Mouse (Mus musculus): ENCODE data around the gene Prr22. TPM values are rescaled to one million over a fixed set of nuclear protein-coding genes. Genes with fewer than 3 reads are reported as not detected.
A peak's percentile ranks its signal among the peaks of the same experiment; 100 is the strongest.

The Prr22 gene
- total RNA-seq (2015; ENCODE audit: low replicate concordance) (not detected in 2 replicates), total RNA-seq (2017; ENCODE audit: low replicate concordance) (not detected in 2 replicates)

DNA sequence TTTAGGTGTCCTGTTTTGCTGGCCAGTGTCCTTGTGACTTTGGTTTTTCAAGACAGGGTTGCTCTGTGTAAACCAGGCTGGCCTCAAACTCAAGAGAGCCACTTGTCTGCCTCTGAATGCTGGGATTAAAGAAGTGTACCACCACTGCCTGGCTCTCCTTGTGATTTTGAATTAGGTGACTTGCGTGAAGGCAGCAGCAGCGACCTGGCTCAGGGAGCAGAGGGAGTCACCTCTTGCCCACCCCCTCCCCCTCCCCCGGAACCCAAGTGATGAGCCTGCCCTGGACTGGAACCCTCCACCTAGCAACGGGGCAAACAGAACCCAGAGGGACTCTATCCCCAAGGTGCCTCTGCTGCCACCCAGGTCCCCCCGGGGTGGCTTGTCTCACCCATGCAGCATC, at the start of gene Prr22:
TSS of gene Prr22 (plus strand) at position 301 of the 400 bp plus-strand sequence.
- ATAC-seq (replicated peaks; ENCODE audit: low FRiP score, poor library complexity, severe bottlenecking), result no peak

DNA sequence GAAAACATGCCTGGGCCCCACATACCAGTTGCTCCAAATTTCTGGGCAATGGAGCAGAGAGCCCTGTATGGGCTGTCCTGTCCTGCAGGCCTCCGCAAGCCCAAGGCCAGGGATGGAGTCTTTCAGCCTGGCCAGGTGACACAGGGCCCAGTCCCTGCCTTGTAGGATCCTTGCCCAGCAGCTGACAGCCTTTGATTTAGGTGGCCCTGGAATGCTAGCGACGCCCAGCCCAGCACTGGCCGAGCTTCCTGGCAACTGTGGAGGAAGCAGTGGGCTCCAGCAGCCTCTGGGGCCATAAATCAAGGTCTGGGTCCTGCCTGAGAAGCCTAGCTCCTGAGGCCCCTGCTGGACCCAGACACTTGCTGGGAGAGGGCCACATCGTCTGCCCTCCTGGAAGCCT, 47.6 kb upstream of the Prr22 start:
- no peak for ATAC-seq (replicated peaks; ENCODE audit: low FRiP score, poor library complexity, severe bottlenecking)

DNA sequence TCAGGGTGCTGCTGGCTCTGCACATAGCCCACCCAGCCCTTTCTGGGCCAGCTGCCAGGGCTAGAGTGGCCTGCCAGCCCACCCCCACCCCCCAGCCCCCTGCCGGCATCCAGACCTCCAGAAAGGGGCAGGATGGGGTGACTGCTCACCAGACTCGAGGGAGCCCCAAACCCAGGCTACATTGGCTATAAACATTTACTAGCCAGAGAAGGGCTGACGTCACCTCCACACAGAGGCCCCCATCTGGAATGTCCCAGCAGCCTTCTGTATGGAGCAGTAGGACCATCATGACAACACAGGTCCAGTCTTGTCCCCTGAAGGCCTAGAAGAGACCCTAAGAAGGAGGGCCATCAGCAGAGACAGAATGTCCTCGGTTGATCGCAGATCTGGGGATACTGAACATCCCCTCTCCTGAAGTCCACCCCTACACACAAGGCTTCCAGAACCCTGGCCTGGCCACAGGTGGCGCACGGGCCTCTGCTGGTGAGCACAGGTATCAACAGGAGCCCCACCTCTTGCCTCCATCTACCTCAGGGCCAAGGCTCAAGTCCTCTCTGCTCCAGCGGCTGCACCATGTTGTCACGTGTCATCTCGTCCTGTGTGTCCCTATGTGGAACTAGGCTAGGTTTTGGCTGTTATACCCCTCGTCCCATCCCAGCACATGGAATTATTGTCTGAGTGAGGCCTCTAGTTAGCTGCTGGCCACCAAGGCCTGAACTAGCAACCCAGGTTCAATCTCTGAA, 46.5 kb upstream of the Prr22 start:
- no peak for ATAC-seq (replicated peaks; ENCODE audit: low FRiP score, poor library complexity, severe bottlenecking)

DNA sequence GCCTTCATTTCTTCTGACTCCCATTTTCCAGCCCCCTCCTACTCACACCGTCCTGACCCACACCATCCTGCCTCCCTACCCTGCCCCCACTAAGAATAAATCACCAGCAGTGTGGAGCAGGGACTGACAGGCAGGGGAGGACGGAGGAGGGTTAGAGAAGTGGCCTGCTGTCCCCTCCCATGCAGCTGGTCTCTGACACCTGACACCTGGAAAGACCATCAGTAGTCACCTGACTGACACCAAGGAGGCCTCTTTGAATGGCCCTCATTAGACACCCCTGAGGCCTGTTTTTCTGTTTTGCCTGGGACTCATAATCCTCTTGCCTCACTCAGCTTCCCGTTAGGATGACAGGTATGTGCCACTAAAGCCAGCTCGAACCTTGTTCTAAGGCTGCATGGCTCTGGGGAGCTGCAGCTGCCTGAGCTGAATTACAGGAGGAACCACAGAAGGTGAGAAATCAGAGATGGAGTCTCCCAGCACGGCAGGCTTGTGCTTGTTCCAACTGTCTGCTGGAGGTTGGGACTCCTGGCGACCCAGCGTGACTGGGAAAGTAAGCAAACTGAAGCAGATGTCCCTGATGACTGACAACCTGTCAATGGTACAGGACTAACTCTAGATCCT, 42.9 kb upstream of the Prr22 start:
- ATAC-seq (replicated peaks; ENCODE audit: low FRiP score, poor library complexity, severe bottlenecking), result no peak

DNA sequence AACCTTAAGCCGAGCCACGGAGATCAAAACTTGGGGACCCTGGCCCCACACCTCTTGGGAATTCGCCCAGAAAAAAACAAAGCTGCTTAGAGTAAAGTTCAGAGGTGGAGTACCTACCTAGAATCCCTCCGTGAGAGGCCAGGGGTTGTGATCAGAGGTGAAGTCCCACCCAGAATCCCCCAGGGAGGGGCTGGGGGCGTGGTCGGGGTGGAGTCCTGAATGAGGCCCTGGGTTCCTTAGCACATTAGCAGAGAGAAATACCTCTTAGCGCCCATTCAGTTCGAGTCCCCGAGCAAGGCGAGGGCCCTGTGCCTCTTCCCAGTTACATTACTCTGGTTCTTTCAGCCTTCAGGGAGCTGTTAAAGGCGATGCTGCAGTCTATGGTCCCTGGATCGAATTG, 42.4 kb upstream of the Prr22 start:
- no peak for ATAC-seq (replicated peaks; ENCODE audit: low FRiP score, poor library complexity, severe bottlenecking)

DNA sequence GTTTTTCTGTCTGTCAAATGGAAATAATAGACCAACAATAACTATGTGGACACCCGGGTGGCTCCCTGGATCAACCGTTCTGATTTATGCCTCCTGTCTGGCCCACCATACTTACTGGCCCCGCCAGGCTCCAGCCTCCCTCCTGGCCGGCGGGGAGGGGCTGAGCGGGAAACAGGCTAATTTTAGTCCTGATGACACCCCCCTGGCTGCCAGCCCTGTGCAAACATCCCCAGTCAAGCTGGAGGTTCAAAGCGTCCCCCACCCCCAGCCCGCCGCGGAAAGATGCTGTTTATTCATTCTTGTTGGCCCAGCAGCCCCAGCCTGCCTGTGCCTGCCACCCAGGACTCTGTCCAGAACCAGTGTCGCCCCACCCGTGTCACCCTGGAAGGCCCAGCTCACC, 41.9 kb upstream of the Prr22 start:
- ATAC-seq (replicated peaks; ENCODE audit: low FRiP score, poor library complexity, severe bottlenecking), result no peak

DNA sequence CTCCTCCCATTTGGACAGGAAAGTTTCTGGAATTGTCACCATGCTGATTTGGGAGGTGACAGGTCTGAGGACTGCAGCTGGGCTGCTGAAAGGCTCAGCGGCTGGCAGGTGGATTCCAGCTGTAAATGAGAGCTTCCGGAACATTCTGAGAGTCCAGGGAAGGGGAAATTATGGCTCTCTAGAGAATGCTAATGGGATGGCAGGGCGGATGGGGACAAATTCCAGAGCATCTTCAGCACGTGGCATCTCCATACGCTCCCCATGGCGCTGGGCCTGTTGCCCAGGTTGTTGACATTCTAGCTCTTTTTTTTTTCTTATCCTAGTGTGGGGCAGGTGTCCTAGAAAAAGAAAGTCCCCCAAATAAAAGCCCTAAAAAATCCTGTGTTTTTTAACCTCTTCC, 40.9 kb upstream of the Prr22 start:
- no peak for ATAC-seq (replicated peaks; ENCODE audit: low FRiP score, poor library complexity, severe bottlenecking)

DNA sequence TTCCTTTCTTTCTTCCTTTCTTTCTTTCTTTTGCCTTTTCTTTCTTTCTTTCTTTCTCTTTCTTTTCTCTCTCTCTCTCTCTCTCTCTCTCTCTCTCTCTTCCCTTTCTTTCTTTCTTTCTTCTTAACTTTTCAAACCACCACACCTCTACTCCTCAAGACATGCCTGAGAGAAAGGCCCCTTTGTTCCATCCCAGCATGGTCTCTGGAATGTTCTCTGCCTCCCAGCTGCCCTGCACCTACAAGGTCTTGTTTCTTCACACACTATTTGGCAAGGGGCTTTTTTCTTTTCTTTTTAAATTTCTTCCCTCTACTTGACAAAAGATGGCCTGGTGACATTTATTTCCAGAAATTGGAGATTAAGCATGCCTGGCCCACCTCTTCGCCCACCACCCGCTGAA, 40.4 kb upstream of the Prr22 start:
- ATAC-seq (replicated peaks; ENCODE audit: low FRiP score, poor library complexity, severe bottlenecking), result no peak

DNA sequence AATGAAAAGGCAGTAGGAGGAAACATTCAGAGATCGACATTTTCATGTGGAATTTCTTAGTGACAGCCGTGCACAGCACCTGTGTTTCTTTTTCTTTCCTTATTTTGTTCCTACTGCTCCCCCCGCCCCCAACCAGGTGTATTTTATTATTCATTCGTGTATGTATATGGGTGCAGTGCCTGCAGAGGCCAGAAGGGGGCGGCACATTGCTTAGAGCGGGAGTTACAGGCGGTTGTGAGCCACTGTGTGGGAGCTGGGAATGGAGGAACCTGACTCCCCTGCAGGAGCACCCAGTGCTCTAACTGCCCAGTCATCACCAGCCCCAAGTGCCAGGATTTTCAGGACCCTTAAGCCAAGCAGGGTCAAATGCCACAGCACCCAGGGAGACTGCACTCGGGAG, 33.5 kb upstream of the Prr22 start:
- peak; percentile 53; the same call in 1 of the 2 replicates for ATAC-seq (replicated peaks; ENCODE audit: low FRiP score, poor library complexity, severe bottlenecking)

DNA sequence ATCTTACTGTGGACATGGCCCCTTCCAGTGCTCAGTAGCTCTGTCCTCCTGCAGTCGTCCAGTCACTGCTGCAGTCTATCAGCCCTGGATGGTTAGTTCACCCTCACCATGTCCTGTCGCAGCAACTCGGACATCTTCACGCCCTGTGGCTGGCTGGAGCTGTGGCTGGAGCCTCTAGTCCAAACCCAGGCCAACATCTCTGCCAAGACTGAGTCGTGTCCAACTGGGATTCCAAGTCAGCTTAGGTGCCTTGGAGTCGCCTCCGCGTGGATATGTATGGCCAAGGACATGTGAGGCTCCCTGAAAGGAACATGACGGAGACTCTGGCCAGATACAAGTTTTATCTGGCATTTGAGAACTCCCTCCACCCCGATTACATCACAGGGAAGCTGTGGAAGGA, 31.8 kb upstream of the Prr22 start:
- no peak for ATAC-seq (replicated peaks; ENCODE audit: low FRiP score, poor library complexity, severe bottlenecking)

DNA sequence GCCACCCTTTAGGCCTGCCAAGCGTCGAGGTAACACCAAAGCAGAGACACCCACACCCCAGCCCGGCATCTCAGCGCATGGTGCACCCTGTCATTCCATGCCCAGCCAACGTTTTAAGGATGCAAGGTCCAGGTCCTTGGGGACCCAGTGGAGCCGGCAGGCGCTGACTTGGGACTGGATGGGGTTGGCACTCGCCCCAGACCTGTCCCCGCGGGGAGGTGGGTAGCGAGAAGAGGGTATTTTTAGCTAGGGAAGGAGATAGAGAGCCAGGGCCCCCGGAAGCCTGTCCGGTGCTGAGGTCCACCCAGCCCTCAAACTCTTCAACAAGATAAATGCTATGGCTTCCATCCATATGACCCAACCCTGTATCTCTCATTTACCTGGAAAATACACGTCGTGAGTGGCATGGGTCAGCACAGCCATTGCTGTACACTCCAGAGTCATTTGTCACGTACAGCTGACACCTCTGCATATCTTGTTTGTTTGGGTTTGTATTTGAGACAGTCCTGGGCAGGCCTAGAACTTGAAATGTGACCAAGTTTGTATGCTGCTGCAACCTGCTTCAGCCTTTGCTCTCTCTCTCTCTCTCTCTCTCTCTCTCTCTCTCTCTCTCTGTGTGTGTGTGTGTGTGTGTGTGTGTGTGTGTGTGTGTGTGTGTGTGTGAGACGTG, 29.8 kb upstream of the Prr22 start:
- ATAC-seq (replicated peaks; ENCODE audit: low FRiP score, poor library complexity, severe bottlenecking), result no peak

DNA sequence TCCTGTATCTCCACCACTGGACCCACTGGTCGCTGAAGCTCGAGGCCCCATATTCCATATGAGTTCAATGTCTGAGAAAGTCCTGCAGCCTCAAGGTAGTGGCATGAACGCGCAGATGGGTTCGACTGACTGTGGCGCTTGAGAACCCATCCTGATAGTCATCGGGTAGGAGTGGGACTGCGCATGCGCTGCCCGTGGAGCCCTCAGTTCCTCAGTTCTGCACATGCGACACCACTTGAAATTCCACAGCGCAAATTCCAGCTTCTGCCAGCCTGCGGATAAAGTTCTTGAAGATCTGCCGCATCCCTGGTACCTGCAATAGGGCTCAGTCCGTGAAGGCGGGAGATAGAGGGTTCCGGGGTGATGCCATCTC, 29.3 kb upstream of the Prr22 start:
- ATAC-seq (replicated peaks; ENCODE audit: low FRiP score, poor library complexity, severe bottlenecking), result no peak

DNA sequence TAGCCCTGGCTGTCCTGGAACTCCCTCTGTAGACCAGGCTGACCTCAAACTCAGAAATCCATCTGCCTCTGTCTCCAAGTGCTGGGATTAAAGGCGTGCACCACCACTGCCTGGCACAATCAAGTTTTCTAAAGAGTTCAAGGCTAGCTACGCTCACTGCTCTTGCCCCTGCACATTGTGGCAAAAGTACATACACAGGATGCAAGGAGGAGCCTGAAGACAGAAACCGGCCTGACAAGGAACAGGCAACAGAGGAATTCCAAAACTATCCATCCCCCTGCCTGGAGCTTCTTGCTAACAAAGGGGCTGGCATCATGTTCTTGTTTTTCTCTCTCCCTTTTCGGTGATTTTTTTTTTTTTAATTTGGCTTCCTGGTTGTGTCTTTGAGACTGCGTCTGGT, 25.9 kb upstream of the Prr22 start:
- no peak for ATAC-seq (replicated peaks; ENCODE audit: low FRiP score, poor library complexity, severe bottlenecking)

DNA sequence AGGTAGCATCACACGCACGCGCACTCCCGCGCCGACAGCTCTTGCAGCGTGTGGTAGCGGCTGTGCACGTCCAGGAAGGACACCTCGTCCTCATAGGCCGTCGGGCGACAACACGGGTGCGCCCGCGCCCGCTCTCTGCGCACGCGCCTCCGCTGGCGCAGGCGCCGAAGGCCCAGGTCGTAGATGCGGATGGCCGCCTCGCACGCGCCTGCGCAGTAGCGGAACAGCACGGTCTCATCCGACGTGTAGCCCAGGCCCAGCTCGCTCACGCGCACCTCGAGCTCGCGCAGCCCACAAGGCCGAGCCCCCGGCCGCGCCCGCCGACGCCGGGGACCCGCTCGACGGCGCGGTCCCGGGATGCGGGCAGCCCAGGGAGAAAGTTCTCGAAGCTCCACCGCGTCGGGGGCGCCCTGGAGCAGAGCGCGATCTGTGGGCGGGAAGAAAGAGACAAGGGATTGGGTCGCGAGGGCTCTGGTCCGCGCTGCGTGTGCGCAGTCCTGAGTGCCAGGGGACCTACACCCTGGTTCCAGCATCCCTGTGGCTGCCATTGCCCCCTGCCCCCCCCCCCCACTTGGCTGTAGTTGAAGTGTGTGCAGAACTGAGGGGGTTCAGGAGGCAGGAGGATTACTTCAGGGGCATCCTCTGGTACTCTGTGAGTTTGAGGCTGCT, 18.5 kb upstream of the Prr22 start:
- ATAC-seq (replicated peaks; ENCODE audit: low FRiP score, poor library complexity, severe bottlenecking), result no peak

DNA sequence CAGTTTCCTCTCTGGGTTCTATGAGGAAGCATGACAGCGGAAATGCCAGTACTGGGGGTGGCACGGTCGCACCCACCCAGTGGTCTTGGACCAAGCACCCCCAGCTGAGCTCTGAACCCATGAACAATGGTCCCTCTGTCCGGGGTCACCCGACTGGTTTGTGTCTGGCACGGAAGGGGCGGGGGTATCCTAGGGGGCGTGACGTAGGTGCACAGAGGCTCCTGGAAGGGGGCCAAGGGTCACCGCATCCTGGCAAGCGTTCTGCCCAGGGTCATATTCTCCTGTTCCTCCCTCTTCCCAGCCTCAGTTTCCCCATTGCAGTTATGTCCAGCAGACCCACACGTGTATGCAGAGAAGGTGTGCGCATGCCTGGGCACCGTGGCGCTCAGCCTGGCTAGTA, 16.6 kb upstream of the Prr22 start:
- no peak for ATAC-seq (replicated peaks; ENCODE audit: low FRiP score, poor library complexity, severe bottlenecking)

DNA sequence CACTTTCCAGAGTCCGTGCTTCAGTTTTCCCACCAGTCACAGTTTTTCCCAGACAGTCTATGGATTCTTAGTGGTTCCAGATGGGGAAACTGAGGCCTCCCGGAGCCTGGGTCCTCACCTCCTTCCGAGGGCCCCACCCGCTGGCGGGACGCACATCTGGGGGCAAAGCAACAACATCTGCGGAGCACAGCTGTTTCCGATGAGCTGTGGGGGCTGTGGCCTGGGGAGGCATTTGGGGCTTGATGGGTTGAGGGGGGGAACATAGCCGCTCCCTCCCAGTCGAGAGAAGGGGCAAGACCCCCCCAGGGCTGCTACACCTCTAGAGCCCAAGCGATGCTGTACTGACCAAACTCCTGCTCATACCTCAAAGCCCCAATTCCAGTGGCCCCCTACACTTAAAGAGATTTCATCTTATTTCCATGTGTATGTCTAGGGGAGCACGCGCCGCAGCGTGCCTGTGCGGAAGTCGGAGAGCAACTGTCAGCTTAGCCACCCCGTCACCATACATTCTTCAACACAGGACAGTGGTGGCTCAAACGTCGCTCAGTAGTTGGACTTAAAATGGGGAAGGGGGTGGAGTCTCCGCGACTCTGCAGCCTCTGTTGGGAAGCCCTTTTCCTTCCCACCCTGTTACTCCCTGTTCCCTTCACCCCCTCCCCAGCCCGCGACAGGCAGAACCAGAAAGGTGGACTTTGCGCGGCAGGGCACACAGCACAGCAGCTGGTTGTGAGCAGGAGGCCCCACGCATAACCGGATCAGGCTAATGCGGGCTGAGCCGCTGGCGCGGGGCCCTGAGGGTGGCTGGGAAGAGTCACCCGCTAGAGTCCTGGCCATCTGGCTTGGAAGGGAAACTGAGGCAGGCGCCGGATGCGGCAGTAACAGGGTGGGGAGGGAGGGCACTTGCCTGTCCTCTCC, 15.5 kb upstream of the Prr22 start:
- ATAC-seq (replicated peaks; ENCODE audit: low FRiP score, poor library complexity, severe bottlenecking), result no peak

DNA sequence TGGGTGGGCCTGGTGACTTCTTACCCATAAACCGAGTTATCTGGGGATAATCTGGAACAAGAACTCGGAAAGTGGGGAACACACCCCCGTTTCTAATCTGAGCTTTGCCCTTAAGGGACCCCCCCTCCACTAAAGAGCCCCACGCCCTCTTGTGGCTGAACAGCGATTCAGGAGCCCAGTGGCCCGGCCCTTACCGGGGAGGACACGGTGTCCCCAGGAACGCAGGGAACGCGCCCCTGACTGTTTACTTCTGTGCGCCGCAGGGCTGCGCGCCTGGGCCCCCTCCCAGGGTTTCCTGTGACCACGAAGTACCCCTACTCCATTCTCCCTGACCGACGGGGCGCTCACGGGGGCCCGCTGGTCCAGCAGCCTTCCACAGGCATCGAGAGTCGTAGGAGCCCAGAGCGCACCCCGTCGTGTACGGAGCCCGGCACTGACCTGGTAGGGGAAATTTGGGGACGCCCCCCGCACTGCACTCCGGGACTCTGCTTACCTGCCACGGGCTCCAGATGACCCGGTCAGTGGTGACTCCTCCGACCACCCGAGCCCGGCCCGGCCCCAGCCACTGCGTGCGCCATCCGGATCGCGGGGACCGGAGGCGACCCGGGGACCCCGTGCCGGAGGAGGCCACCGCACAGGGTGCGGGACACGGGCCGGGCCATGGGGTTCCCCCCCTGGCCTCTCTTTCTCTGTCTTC, 13.2 kb upstream of the Prr22 start:
- no peak for ATAC-seq (replicated peaks; ENCODE audit: low FRiP score, poor library complexity, severe bottlenecking)

DNA sequence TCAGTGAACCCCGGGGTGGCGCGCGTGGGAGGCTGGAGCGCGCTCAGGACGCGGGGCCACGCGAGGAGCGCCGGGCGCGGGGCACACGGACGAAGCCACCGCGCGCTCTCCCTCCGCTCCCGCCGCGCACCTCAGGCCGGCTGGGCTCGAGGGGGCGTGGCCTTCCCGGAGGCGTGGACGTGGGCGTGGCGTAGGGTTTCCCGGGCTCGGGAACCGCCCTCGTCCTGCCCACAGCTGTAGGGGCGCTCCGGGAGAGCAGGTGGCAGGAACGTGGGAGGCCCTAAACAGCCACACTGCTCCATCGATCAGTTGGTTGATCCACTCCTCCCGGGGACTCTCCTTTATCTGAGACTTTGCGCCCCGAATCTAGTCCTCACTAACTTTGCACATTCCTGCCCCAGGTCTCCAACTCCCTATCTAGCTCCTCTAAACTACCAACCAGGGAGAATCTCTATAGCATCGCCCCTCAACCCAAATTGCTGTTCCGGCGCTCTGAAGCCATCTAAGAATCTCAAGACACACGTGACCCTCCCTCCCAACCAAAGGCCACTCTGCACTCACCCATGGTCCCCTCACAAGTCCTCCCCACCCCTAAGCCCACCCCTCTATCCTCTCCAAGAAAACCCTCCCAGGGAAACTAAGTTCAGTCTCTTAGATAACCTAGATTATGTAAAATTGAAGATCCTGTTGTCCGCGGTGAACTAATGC, 12.5 kb upstream of the Prr22 start, which contains the start of gene Nrtn:
TSS of gene Nrtn (minus strand) at position 115 of the 708 bp plus-strand sequence.
- ATAC-seq (replicated peaks; ENCODE audit: low FRiP score, poor library complexity, severe bottlenecking), result peak; percentile 69

All from erythroblast, adult 5-6 weeks (primary cell).